Mouse (Mus musculus) ovary, adult 18-20 months (tissue): ENCODE data around the gene Fetub.

Experiments used
- DNase-seq: peaks from one replicate; pipeline ENCODE4 v3.0.0; 2022; ENCODE audit warnings: low spot score, mixed read lengths

Gene Fetub

DNA sequence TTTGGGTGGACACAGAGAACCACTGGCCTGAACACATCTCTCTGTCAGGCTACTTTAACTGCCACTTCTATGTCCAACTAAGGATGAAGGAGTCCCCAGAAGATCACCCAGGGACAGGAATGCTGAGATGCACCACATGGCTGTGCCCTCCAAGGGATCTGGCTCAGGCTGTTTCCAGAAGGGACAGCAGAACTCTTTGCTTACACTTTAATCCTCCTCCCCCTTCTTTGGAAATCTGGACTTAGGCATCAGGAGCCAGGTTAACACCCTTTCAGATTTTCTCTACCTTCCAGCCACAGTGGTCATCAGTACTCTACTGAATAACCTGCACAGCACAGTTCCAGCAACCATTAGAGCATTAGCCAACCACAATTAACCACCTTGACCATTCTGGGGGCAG, 45.2 kb downstream of the Fetub start:
- DNase-seq = no peak

GRCm38 (mm10) chr16:22967383-22968030, 49.4 kb downstream of the Fetub start:
- DNase-seq = no peak
